Mouse (Mus musculus) heart, adult 8-10 months (tissue): ENCODE measurements around the gene Sbpl. TPM values are rescaled to one million over a fixed set of nuclear protein-coding genes. Genes with fewer than 3 reads are reported as not detected.
"Not testable (repeated sequence)": the region's sequence is repeated elsewhere in the genome, so short reads cannot be mapped to it uniquely, and the experiment has no call there.

Source experiments
- DNase-seq: peaks from one replicate; pipeline ENCODE4 v3.0.0; 2022; ENCODE audit warnings: low spot score
- total RNA-seq, 4 experiments: library from RNA; stranded (reverse); gene quantifications; 2 replicates each; pipeline ENCODE4 v1.2.4; 2022

The Sbpl gene
- total RNA-seq, 4 experiments from 2014 or later: not detected

DNA sequence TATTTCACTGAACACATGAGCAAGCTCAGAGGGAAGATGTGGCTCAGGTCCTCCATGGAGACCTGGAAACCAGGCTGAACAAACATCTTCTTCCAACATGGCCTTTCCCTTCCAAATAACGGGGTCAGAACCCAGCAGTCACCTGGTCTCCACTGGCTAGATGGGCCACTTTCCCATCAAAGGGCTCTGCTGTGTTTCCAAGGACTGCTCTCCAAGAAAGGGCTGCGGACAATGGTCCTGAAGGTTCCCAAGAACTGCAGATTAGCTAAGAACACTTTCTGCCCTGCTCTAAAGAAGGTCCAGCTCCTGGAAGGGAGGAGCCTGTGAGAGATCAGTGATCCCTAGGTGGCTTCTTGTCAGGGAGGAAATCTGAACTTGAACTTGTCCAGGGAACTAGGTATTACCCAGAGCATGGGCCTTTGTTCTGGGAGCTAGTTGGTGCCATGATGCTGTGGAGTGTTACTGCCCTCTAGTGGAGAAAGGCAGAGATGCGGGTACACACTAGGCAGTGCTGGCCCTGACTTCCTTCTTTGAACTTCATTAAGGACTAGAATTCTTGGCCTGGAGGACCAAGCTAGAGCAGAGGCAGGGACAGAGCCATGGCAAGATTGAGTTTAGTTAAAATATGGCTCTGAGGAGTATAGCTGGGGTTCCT, 5.1 kb upstream of the Sbpl start:
- DNase-seq: peak; percentile 78

DNA sequence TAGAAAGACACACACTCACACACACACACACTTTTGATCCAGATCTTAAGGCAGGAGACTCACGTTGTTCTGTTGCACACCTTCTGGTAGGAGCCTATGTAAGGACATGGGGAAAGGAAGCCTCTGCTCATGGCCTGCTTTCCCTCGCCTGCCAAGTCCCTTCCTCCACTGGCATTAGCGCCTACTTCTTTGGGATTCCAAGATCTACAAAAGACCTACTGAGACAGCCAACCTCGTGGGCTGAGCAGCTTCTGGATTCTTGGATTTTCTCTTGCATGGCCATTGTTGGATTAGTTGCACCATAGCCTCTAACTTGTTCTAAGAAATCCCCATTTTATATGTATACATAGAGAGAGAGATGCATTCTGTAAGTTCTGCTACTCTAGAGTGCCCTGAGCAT, 4.2 kb downstream of the Sbpl start:
- DNase-seq: not testable (repeated sequence)

DNA sequence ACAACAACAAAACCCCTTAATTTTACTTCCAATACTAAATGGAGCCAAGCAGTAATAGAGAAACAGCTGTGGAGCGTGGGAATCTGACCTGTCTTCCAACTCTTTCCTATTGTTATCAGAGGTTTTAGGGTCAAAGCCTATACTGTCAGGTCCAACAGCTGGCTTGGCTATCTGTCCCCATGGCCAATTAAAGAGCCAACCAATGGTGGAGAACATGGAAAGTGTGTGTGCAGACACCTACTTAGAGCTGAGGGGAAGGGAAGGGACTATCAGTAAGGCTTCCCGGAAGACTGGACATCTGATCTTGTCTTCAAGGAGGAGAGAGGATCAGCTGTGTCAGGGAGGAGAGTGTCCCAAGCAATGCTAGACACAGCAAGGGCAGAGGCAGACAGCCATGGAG, 6.0 kb downstream of the Sbpl start:
- no peak for DNase-seq

DNA sequence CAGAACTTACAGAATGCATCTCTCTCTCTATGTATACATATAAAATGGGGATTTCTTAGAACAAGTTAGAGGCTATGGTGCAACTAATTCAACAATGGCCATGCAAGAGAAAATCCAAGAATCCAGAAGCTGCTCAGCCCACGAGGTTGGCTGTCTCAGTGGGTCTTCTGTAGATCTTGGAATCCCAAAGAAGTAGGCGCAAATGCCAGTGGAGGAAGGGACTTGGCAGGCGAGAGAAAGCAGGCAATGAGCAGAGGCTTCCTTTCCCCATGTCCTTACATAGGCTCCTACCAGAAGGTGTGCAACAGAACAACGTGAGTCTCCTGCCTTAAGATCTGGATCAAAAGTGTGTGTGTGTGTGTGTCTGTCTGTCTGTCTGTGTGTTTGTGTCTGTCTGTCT, 7.6 kb downstream of the Sbpl start:
- not testable (repeated sequence) for DNase-seq

DNA sequence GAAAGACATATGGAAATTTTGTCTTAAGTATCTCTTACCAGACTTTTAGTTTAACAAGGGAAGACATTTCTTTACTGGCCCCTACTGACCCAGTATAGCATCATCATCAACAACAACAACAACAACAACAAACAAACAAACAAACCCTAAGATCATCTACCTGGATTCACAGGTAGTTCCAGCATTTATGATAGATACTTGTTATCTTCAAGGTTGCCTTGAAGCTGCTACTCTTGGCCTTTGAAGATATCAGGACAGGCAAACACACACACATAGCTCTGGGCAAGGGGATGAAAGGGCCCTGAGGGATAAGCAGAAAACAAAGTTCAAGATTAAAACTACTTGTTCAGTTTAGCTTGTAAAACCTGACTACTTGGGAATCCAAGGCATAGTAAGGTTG, 13.7 kb downstream of the Sbpl start, which contains the start of gene Sbp:
Gene Sbp, plus strand, starts transcription at position 301 of the 400 bp plus-strand sequence.
- DNase-seq: no peak

DNA sequence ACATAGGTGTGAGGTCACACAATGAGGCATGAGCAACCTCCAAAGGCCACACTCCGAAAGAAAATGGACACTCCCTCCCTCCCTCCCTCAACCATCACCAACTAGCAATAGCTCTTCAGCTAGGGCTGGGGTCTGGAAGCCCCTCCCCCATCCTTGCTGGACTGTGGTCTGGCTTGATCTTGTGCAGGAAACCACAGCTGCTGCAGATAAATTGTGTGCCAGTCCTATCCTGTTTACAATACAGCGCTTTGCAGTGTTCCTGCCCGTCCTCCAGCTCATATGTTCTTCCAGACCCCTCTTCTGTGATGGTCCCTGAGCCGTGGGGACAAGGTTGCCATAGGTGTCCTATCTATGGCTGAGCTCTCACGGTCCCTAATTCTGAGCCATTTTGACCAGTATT, 23.9 kb downstream of the Sbpl start:
- no peak for DNase-seq

DNA sequence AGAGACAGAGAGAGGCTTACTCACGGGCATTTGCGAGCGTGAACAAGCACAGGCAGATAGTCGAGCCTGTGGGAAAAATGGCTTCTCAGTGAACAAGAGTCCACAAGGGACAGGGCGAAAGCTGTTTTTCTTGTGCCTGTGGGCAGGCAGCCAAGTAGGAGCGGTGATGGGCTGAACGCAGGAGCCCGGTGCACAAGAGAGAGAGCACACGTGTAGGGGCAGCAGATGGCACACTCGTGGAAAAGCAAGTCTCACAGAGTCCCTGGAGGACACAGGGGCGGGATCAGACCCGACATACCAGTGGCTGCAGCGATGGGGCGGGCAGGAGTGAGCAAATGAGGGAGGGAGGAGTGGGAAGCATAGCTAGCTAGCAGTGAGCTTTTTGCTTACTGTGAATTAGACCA, 30.0 kb downstream of the Sbpl start:
- peak; percentile 53 for DNase-seq

DNA sequence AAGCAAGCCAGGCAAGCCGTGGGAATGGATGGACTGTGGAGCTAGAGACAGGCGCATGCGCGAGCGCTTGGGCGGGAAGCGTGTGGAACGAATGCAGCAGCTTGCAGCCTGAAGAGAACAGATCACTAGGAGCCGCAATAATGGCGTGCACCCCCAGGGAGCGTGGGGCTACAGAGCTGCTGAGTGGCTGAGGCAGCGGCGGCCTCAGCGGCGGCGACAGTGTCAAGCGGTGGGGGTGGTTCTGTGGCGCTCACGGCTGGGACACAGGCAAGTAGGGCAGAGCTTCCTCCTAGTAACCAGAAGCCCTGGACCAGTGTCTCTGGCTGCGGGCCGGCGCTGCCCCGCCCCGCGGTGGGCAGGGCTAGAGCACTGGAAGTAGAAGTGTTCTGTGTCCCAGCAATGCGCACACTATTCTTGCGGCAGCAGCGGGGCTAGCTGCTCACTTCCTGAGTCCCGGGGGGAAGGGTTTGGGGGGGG, 30.5 kb downstream of the Sbpl start:
- DNase-seq: peak; percentile 92

DNA sequence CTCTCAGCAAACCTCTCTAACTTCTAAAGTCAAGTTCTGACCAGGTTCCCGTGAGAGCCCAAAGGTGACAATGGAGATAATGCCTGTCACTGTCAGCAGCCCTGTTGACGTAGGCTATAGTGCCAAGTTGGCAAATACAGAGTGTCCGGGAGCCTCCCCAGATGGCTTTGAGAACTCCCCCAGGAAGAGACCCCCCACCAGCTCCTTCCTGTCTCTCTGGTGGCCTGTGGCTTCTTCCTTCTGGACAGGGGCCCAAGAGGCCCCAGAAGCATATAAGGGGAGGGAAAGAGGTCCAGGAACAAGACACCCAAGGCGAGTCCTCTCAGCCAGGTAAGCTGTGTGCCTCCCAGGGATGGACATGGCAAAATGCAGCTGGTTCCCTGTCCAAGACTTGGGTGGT, 37.9 kb downstream of the Sbpl start, which contains the start of gene Dcpp3:
Gene Dcpp3, plus strand, starts transcription at position 301 of the 400 bp plus-strand sequence.
- DNase-seq: not testable (repeated sequence)

Other genes with a start within 250 kb of the Sbpl start
- not detected for gene 1520401A03Rik, start 232.5 kb downstream of the Sbpl start, total RNA-seq
- 1 to 10 TPM in 2 of 4 experiments, under 1 TPM in 2; 0.78 to 1.5 (median 1.1) TPM for gene Pkmyt1, start 228.9 kb downstream of the Sbpl start, total RNA-seq
- gene Paqr4, start 214.4 kb downstream of the Sbpl start, total RNA-seq: 10 to 100 TPM; 22.4 to 29.0 (median 26.4) TPM
- under 1 TPM in 1 of 4 experiments, not detected in 3; 0.26 TPM for gene Kremen2, start 209.4 kb downstream of the Sbpl start, total RNA-seq
- 10 to 100 TPM; 40.8 to 42.0 (median 40.9) TPM for gene Flywch1, start 183.7 kb downstream of the Sbpl start, total RNA-seq
- gene Flywch2, start 169.2 kb downstream of the Sbpl start, total RNA-seq: 1 to 10 TPM in 1 of 4 experiments, under 1 TPM in 2, not detected in 1; 0.41 to 1.2 (median 0.87) TPM
- gene Srrm2, start 164.7 kb downstream of the Sbpl start, total RNA-seq: 100 to 1,000 TPM; 151 to 179 (median 164) TPM
- 100 to 1,000 TPM; 321 to 411 (median 362) TPM for gene Elob, start 126.1 kb downstream of the Sbpl start, total RNA-seq
- not detected for gene Prss33, start 119.2 kb downstream of the Sbpl start, total RNA-seq
- gene Prss32, start 111.4 kb downstream of the Sbpl start, total RNA-seq: not detected
- gene Prss41, start 111.1 kb downstream of the Sbpl start, total RNA-seq: under 1 TPM in 2 of 4 experiments, not detected in 2; 0.14 to 0.16 TPM
- not detected for gene Prss21, start 87.2 kb downstream of the Sbpl start, total RNA-seq
- gene Dcpp1, start 74.4 kb downstream of the Sbpl start, total RNA-seq: not detected
- not detected for gene Dcpp2, start 74.4 kb downstream of the Sbpl start, total RNA-seq
- not detected for gene Dcpp3, start 37.8 kb downstream of the Sbpl start, total RNA-seq
- not detected for gene Sbp, start 13.6 kb downstream of the Sbpl start, total RNA-seq
- not detected for gene Prss30, start 25.3 kb upstream of the Sbpl start, total RNA-seq
- gene Prss22, start 42.8 kb upstream of the Sbpl start, total RNA-seq: not detected
- gene Prss27, start 82.9 kb upstream of the Sbpl start, total RNA-seq: not detected
- gene Kctd5, start 118.2 kb upstream of the Sbpl start, total RNA-seq: 1 to 10 TPM; 6.8 to 8.6 (median 7.9) TPM
- 10 to 100 TPM; 38.3 to 46.0 (median 45.0) TPM for gene Pdpk1, start 195.7 kb upstream of the Sbpl start, total RNA-seq
- 10 to 100 TPM in 3 of 4 experiments, 1 to 10 TPM in 1; 9.4 to 12.4 (median 10.8) TPM for gene Amdhd2, start 208.5 kb upstream of the Sbpl start, total RNA-seq
- gene Atp6v0c, start 214.4 kb upstream of the Sbpl start, total RNA-seq: 100 to 1,000 TPM; 224 to 240 (median 231) TPM